Mouse (Mus musculus): ENCODE results near the gene Adam12. TPM values are rescaled to one million over a fixed set of nuclear protein-coding genes. Genes with fewer than 3 reads are reported as not detected.
A peak's percentile ranks its signal among the peaks of the same experiment; 100 is the strongest.

Gene Adam12
- total RNA-seq, 2 experiments from 2014 or later, result 4.2 to 4.3 TPM

- DNase-seq (ENCODE audit: low spot score in 2 of 2), result no peak
Observed at GRCm38 (mm10) chr7:134084926-134085325, 147.0 kb downstream of the Adam12 start.

DNA sequence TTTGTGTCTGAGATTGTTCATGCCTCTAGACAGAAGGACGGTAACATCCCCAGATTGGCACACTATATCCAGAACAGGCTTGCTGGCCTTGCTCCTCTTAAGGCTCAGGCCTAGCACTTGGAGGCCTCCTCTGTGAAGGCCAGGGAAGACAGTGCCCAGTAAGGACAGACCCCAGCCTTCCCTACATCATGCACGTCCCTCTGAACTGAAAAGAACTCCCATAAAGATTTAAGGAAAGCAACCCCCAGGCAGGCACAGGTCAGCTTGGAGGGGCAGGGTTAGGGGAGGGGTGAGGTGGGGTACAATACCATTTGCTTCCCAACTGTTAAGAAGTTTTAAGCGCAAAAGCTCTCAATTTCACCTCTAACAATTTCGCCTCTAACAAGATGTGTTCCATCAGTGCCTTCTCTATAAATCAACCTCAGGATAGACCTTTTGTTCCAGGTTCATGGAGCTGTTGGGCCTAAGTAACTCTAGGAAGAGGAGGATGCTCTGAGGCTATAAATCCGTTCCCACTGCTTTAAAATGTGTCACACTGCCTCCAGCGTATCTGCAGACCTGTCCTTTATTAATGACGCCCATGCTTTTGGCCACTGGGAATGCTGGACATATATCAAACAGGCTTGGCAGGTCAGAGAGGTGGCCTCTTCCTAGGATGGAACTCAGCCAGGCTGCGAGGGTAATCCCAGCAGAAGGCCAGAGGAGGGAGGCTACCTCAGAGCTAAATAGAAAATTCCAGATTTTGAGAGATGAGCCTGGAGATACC lies 150.5 kb downstream of the Adam12 start:
- DNase-seq (ENCODE audit: low spot score in 2 of 2), result no peak

- DNase-seq (ENCODE audit: low spot score in 2 of 2), result no peak
Observed at GRCm38 (mm10) chr7:134079980-134080725, 151.8 kb downstream of the Adam12 start.

- peak in 1 of 2 experiments; percentile 11 for DNase-seq (ENCODE audit: low spot score in 2 of 2)
Observed at GRCm38 (mm10) chr7:134077684-134078083, 154.3 kb downstream of the Adam12 start.

DNA sequence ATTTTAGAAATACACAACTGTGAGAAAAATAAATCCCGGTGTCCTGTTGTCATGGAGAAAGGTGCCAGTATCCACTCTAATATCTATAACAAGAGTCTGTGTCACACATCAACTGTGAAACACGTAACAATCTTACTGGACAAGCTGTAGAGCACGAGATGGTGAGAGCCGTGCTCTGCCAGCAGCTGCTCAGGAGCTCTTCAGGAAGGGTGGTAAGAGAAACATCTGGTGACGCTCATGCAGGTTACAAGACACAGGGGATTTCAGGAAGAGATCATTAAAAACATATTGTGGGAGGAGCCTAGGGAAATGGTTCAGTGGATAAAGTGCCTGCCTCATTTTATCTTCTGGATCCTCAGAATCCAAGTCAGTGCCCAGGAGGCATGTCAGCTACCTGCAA lies 158.9 kb downstream of the Adam12 start:
- no peak for DNase-seq (ENCODE audit: low spot score in 2 of 2)

DNA sequence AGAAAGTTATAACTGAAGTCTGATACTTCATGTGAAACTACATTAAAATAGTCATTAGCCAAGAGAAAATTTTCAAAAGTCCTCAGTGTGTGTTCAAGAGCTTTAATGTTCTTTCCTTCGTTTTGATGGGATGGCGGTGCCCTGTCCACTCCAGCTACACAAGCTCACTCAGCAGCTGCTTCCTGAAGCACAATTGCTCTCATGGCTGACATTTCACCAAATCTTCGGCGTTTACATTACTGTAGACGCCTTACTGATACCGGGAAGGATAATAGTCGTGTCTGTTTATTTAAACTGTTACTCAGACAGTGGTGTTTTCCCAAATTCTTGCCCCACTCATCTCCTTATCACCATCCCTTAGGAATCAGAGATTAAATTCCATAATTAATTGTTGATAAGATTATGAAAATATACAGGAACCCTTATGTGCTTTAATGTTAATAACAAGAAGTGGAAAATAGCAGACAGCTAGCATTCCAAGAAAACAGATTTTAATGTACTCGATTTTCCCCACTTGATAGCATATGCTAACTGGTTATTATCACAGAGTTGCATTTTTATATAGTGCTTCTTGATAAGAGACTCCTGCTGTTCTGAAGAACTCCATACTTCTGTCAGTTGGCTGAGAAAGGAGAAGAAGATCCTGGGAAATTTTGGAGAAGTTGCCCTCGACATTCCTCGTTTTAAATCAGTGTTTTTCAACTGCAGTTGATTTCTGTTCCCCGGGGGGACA lies 160.6 kb downstream of the Adam12 start:
- no peak for DNase-seq (ENCODE audit: low spot score in 2 of 2)

- DNase-seq (ENCODE audit: low spot score in 2 of 2), result no peak
Observed at GRCm38 (mm10) chr7:134062629-134063028, 169.3 kb downstream of the Adam12 start.

DNA sequence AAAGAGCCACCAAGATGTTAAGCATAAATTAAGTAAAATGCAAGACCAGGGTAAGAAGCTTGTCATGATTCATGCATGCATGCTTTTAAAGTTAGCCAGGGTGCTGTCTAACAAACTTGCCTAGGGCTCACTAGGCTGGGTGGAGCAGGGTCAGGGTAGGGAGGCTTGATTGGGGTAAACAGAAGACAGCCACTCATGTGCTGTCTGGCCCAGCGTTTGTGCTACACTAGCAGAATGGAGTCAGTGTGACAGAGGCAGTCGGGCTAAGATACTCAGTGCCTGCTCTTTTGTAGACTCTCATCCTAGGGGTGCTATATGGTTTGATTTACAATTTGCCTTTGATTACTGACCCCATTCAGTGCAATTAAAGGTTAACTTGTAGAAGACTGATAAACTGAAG lies 179.5 kb downstream of the Adam12 start:
- DNase-seq (ENCODE audit: low spot score in 2 of 2), result no peak

GRCm38 (mm10) chr7:134050371-134050770 lies 181.6 kb downstream of the Adam12 start:
- DNase-seq (ENCODE audit: low spot score in 2 of 2), result no peak

DNA sequence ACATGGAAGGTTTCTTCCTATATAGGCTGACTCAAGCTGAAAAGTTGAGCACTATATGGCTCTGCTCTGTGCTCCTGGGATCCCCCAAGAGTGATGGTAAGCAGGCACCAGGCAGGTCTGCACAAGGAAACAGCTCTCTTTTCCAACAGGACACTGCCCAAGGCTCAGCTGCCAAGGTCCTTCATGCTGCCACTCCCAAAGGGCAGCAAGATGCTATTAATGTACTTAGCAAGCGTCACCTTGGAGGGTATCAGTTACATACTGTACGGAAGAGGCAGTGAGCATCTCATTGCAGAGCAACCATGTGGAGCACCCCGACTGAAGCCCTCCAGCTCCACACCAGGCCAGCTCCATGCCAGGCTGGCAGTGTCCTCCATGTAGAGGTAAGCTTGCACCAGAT lies 185.6 kb downstream of the Adam12 start:
- no peak for DNase-seq (ENCODE audit: low spot score in 2 of 2)

DNA sequence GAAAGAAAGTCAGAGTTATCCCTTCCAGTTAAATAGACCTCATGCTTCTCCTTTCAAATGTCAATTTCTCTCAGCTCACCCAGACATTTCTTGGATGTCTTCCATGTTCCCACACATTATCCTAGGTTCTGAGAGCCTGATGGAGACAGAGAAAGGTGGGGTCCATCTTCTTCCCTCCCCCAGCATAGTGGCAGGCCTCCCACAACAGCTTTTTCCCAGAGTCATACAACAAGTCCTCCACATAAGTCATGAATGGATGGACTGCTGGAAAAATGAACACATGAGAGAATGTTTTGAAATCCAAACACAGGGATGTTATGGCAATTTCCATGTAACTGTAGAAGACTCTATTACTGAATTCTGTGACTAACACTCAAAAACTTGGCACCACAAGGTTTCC lies 188.4 kb downstream of the Adam12 start:
- DNase-seq (ENCODE audit: low spot score in 2 of 2), result no peak

GRCm38 (mm10) chr7:134042614-134043013 lies 189.3 kb downstream of the Adam12 start:
- no peak for DNase-seq (ENCODE audit: low spot score in 2 of 2)

DNA sequence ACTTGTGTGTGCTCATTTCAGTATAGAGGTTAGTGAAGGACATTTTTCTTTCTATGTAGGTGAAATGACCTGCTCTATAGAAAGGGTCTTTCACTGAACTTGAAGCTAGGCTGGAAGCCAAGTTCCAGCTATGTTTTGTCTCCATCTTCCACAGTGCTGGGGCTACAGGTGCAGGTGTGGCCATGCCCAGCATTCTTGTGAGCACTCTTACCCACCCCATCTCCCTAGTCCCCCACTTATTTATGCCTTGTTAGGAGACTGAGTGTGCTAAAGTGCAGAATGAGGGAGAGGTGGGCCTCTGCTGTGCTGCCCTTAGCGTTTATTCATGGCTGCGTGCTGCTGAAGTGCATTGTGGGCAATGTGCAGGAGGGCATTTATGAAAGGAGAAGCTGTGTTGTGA lies 198.0 kb downstream of the Adam12 start:
- DNase-seq (ENCODE audit: low spot score in 2 of 2), result no peak

GRCm38 (mm10) chr7:134032959-134033366 lies 199.0 kb downstream of the Adam12 start:
- peak; percentile 16 to 21 for DNase-seq (ENCODE audit: low spot score in 2 of 2)

DNA sequence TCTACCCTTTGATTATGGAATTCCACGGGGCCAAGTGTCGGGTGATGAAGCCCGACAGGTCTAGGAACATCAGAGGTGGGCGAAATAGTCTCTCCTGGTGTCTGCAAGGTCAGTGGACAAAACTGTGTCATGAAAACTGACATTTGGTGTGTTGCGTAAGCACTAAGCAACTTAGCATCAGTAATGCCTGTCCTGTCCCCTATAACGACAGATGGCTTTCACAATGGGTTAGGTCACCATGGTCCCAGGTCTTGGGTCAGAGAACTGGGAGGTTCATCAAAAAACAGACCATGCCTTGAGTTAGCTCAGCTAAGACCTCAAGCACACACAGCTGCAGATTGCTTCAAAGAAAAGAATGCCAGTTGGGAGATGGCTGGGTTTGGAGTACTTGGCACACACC lies 200.2 kb downstream of the Adam12 start:
- DNase-seq (ENCODE audit: low spot score in 2 of 2), result no peak

- no peak for DNase-seq (ENCODE audit: low spot score in 2 of 2)
Observed at GRCm38 (mm10) chr7:134031256-134031655, 200.7 kb downstream of the Adam12 start.

DNA sequence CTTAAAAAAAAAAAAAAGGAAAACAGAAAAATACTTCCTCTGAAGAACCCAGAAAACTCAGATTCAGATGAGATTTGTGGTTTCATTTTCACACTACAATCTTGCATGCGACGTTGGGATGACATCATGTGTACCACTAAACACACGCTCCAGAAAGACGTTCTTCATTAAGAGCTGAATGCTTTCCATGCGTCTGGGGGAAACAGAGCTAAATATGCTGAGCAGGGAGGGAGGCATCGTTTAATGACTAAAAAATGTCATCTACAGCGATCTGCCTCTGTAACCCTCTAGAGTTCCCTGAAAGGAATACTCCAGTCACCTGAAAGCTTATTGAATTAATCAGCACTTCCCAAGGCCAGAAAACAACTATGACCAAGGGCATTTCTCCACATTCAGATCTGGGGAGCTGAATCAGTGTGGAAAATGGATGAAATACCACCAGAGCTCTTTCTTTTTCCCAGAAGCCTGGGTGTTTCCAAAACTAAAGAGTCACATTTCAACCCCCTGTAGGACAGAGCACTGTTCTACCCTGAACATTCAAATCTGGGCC lies 203.6 kb downstream of the Adam12 start:
- DNase-seq (ENCODE audit: low spot score in 2 of 2), result no peak

- DNase-seq (ENCODE audit: low spot score in 2 of 2), result no peak
Observed at GRCm38 (mm10) chr7:134027020-134027415, 204.9 kb downstream of the Adam12 start.

DNA sequence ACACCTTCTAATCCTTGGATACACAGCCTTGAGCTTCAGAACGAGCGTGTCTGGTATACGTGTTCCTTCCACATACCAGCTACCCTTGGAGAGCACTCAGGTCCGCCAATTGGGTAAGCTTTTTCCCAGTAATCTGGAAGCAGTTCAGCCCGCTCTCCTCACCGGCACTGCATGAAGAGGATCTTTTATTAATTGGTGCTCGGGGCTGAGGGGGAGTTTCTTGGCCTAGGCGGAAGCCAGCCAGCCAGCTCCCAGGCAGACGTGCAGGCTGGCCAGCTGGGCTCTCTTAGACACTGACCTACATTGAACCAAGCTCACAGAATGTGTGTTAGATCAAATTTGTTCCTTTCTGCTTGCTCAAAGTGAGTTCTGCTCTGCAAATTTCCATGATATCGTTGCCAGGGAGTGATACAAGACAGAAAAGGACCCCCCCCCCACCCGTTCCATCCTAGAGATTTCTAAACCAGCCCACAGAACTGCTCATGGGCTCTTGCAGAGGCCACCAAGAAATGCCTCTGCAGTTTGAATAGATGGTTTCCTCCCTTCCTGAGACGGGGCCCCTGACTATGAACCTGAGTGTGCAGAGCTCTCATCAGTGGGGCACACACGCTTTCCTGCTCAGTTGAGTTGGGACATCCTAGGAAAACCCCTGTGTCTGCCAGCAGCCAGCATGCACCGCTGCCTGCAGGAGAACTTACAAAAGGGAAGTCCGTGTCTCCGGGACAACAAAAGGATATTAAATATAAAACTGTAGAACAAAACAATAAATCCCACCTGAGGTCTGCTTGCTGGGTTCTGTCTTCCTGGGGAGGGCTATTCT lies 205.5 kb downstream of the Adam12 start:
- peak; percentile 18 to 39 for DNase-seq (ENCODE audit: low spot score in 2 of 2)

DNA sequence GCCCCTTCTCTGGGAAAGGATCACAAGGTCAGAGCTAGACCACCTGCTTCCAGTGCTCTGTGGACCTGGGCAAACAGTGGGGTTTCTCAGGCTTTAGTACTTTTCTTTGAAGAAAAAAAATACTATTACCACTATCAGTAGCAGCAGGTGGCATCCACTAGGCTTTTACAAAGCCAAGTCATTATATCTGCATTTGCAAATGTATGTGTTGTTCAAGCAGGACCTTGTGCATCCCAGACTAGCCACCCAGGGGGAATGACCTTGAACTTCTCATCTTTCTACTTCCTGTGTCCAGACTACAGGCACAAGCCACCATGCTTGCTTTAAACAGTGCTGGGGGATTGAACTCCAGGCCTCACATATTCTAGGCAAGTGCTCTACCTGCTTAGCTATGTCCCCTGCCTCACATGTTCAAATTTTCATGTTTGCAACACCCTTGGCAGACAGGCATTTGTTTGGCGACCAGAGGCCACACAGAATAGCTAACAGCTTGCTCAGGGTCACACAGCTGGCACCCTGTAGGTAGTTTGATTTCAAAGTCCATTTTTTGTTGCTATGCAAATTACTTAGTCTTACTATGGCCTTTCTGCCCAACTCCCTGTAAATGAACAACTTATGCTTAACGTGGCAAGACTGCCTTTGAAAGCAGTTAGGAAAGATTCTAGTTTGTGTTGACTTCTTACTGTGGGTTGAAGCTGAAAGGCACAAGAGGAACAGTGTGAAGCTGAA lies 209.6 kb downstream of the Adam12 start:
- DNase-seq (ENCODE audit: low spot score in 2 of 2), result no peak
